Mouse (Mus musculus) fibroblast of lung, adult 2 months (primary cell): ENCODE measurements at regions not wholly inside any gene's neighbourhood (a gene's known extent, or its start where the extent isn't known, plus 50 kb on each side); places are given as distances from the start of the nearest gene placed in this dataset.
"Not testable (repeated sequence)": the region's sequence is repeated elsewhere in the genome, so short reads cannot be mapped to it uniquely, and the experiment has no call there.

Source experiments
- DNase-seq: peaks from one replicate; pipeline ENCODE4 v3.0.0-alpha.2; 2011; ENCODE audit warnings: low read depth

DNA sequence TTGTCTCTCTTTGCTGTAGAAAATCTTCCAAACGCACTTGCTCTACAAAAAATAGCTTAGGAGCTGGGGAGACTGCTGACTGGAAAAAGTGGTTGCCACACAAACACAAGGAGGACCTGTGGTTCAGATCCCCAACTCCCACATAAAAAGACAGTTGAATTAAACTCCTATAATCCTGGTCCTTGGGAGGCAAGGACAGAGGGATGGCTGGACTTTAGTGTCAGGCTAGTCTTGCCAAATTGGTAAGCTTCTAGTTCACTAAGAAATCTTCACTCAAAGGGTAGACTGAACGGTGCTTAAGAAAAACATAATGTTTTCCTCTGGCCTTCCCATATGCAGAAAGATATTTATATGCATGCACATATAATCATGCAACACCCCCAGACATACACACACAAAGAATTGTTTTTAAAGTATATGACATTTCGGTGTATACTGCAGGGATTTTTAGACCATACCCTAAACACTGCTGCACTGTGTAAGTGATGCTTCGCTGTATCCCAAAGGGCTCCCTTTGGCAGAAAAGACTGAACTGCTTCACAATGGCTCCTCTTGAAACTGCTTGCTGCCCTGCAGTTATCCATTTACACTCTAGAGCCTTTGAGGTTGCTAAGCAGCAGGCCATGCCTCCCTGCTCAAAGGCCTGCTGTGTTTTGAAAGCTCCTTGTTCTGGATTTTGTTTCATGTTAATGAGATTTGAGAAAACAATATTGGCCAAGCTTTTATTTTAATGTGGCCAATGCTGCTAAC, 1299.3 kb downstream of the Zfp704 start:
- no peak for DNase-seq

DNA sequence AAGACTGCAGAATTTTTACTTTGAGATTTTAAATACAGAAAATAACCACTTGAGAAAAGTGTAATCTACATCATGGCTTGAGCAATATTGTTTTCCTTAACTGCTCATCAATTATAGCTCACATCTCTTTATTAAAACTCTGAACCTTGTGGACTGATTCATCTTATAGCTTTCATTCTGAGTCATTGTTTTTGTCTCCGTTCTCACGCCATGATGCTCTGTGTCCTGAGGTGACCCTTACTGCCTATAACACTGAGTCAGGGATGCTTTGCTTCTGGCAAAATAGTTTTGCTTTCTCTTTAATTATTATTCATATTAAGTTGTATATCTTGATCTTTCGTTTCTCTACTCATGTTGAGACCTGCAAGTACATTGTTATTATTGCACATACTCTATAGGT, 1302.6 kb downstream of the Zfp704 start:
- peak; percentile 5 for DNase-seq

DNA sequence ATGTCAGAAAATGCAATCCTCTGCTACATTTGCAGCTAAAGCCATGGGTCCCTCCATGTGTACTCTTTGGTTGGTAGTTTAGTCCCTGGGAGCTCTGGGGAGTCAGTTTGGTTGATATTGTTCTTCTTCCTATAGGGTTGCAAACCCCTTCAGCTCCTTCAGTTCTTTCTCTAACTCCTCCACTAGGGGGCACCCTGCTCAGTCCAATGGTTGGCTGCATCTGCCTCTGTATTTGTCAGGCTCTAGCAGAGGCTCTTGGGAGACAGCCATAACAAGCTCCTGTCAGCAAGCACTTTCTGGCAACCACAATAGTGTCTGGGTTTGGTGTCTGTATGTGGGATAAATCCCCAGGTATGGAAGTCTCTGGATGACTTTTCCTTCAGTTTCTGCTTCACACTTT, 1305.1 kb downstream of the Zfp704 start:
- no peak for DNase-seq

DNA sequence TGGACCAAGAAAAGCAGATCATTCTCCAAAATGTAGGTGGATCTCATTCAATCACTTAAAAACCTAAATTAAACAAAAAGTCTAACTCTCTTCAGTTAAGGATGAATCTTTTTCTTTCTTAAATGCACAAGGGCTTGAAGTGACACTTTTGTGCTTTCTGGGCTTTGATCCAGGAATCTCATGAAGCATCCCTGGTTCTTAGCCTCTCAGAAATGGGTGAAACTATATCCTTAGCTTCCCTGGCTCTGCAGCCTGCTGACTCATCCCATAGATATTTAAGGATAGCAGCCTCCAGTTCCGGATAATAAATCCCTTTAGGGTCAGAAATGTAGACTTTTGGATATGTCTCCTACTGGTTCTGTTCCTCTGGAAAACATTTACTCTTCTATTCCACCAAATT, 1316.8 kb downstream of the Zfp704 start:
- DNase-seq: no peak

DNA sequence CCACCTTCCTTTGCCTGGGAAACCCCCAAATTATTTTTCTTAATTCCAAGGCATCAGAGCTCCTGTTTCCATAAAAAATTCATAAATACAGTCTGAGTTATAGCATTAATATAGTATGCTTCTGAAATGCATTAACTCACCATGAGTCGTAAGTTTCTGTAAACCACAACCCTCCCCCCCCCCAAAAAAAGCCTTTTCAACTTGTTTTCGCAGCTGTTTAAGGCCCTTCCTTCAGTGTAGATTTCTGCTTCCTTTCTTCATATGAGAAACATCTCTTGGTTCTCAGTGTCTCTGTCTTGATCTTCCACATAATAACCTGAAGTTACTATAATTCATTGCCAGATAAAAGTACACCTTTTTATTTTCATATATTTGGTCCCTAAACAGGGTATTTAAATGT, 1320.3 kb downstream of the Zfp704 start:
- no peak for DNase-seq

DNA sequence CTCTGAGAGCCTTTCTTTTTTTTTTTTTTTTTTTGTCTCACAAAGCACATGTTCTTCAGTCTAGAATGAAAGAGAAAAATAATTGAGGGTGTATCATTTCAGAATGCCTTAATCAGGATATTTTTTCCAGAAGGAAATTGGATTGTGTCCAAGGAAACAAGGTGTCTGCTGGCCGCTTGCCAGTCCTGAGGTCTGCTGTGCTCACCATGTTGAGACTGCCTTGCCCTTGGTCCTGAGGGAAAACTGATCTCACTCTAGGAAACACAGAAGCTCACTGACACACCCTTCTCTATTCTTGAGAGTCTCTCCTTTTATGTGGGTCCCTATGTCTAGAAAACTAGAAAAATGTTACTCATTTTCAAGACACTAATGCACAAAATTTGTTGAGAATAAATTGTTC, 1321.4 kb downstream of the Zfp704 start:
- DNase-seq: no peak

DNA sequence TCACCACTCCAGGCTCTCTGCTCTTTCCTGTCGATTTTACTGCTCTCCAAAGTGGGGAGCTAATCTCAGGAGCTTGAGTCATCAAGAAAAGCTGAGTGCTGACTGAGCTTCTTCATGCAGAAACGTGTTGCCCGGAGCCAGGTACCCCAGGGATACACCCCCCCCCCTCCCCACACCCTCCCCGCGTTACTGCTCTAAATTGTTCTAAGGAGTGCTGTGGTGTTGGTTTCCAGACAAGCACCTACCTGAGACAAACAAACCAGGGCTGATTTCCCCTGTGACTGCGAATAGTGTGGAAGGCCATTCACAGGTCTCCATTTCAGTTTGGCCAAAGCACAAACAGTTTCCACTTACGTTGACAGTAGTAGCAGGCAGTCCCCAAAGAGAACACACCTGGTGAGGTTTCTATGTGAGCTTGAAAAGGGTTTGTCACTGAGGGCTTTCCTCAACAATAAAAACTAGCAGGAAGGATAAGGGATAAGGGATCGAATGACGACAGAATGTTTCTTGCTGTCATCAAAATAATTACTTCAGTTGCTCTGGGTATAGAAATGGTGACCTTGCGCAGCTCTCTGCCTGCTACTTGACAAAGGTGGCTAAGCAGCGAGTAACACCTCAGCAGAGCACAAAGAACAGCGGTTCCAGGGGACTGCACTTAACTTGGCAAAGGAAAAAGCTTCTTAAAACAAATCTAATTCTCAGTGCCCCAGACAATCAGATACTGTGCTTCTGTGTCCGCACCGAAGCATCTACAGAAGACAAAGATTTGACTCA, 1325.0 kb downstream of the Zfp704 start:
- DNase-seq: no peak

DNA sequence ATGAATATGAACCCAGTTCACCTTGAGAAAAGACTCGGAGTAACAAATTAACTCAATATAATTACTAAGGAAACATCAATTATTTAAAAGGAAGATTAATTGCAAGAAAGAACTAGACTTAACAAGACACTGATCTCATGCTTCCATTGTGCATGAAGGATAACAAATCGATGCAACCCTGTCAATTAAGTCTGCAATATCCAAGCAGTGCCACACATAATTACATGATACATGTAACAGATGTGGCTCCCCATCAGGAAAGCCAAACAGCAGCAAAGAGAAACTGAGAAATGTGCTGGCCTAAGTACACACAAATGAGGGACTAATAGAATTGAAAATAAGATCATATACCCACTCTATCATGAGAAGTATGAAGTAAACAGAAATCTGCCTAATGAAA, 1327.5 kb downstream of the Zfp704 start:
- DNase-seq: no peak

DNA sequence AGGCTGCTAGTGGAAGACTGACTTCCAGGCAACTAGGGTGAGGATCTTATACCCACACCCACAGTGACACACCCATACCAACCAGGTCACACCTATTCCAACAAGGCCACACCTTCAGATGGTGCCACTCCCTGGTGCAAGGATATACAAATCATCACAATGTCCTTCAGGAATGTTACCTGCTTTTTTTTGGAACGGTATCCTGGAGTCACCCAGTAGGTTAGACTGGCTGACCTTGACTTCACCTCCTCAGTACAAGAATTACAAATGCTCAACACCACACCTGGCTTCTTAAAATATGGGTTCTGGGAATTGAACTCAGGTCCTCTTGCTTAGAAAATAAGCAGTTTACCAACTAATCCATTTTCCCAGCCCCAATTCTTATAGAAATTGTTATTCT, 1333.2 kb downstream of the Zfp704 start:
- DNase-seq: no peak

DNA sequence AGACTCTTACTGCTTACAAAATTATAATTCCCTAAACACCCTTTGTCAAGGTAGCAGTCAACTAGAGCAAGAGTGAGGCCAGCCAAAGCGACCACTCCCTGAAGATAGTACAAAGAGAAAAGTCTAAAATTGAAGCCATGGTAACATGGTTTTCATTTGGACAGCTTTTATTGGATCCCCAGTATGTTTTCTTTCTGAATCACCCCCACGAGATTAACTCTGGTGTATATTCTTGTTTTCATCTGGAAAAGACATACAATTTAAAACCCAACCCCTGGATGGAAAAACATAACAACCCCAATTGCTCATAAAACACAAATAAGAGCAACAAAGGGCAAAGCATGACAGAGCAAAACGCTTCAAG, 1339.0 kb downstream of the Zfp704 start:
- no peak for DNase-seq

DNA sequence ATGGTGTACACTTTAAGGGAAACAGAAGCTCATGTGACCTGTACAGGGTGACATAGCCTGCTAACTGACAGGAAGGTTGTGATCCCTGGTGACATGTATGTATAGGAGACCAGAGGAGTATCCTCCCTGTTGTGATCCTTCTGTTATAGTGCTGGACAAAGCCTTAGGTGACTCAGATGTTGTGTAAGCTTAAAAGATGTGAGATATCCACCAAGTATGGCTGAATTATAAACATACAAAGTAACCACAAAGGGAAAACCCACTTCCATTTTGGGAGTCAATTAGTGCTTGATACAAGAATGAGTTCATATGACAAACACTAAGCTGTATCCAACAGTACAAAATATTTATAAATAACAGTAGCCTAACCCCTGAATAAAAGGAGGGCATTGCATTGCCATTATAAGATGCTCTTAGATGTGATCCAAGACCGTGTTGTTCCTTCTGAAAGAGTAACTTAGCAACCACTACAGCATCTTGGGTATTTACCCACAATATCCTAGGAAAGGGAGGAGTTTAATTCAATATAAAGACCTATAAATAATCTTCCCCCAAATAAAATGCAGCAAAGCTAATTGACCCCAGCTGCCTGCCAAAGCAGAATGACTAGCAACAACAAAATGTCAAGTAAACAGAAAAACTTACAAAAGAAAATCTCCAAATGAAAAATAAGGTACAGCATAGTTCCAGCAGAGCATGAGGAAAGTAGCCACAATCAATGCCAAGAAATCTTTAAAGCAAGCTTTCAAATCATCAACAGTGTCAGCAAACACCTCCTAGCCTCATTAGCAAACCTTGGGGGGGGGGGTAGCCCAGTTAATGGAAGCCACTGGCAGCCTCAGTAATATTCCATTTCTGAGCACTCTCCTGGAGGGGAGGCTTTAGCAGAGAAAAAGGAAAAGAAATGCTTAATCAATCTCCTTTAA, 1339.6 kb downstream of the Zfp704 start:
- no peak for DNase-seq

DNA sequence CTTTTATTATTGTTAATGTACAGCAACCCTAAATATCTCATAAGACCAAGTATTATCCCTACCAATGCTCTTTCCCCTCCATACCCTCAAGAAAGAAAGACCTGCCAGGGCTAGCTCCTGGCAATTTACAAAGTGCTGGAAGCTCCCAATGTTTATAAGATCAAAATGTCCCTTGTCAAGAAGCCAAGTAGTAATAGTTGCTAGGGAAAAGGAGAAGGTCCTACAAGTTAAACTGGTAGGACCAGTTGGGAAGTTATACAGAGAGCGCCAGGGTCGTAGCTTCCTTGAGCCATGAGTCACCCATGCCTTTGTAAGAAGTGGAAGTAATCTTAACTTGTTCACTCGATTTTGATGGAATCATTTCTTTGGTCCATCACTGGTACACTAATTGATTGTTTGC, 1344.1 kb downstream of the Zfp704 start:
- no peak for DNase-seq

DNA sequence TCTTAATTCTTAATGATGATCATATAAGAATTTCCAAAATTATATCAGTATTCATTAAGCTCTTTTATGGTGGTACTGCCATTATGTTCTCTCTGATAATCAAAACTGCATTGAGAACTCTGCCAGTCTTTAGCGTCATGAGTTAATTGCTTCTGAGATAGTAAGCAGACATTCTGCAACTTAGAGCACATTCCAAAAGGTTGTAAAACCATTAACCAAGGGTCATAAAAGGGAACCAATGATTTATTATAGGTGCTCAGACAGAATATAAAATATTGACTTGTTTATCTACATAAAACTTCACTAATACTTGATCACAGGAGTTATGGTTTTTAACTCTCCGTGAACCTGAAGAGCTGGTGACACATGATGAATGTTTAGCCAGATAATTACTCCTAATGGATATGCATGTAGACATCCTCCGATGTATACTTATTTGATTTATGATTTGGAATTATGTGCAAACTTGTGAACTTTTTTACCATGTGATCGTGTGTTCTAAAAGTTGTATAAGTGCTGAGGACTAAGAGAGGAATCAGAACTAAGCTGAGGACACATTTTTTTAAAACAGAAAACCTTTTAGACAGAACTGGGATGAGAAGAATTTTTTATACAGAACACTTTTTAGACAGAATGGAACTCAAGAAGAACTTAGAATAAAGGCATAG, 1345.4 kb downstream of the Zfp704 start:
- no peak for DNase-seq

DNA sequence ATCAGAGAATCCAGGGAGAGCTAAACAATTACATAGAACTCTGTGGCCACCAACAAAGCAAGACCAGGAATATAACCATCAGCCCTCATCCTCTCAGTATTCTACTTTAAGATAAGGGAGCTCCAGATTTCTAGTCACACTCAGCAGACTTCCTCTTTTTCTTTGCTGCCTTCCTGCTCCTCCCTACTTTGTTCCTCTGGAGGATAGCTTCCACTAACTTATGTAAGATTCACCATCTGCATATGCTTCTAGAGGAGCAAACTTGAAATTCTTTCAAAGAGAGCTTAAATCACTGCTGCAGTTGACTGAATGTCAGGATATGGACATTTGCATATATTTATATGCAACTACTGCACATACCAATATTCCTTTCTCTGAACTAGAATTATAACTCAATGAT, 1352.6 kb downstream of the Zfp704 start:
- no peak for DNase-seq

DNA sequence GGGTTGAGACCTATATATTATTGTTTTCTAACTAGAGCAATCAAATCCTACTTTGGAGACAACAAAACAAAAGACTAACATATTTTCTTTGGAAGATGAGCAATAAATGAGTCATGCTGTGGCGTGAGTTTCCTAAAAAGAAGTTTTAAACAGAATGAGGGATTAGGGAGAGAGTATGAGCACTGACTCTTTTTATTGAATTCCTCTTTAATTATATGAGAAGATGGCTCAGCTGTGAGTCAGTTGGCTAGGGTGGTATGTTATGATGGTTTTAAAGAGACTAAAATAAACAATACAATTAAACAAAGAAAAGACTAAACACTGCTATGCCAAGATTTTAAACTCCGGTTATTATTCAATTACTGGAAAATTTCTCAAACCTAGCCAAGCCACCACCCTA, 1357.6 kb downstream of the Zfp704 start:
- DNase-seq: no peak

DNA sequence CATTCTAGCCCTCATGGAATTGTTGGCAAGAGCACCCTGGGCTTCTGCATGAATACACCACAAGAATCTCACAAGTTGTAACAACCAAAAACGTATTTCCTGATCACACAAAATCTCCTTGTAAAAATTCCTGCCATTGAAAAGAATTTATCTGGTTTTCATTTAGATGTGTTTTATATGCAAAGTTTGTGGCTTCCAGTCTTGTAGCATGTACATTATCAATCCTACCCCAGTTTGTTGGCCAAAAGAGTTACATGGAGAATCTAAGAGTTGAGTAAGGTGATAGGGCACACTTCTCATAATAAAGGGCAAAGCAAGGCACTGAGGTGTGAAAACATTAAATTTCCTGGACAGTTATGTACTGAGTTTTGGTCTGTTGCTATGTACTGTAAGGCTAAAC, 1361.0 kb downstream of the Zfp704 start:
- DNase-seq: no peak

DNA sequence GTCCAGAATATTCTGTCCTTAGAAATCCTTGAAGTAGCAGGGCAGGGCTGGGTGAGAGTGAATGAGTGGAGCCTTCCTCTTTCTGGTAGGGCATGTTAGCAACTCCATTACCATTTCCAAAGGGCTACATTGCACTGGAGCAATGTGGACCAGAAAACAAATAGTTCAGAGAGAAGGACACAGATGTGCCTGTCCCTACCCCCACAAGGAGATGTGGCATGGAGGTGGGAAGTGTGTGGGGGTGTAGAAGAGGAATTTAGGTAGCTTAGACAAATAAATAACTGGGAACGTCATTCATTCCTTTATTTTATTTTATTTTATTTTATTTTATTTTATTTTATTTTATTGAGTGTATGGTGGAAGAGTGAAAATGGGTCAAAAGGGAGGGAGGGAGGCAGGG, 1364.1 kb downstream of the Zfp704 start:
- not testable (repeated sequence) for DNase-seq

DNA sequence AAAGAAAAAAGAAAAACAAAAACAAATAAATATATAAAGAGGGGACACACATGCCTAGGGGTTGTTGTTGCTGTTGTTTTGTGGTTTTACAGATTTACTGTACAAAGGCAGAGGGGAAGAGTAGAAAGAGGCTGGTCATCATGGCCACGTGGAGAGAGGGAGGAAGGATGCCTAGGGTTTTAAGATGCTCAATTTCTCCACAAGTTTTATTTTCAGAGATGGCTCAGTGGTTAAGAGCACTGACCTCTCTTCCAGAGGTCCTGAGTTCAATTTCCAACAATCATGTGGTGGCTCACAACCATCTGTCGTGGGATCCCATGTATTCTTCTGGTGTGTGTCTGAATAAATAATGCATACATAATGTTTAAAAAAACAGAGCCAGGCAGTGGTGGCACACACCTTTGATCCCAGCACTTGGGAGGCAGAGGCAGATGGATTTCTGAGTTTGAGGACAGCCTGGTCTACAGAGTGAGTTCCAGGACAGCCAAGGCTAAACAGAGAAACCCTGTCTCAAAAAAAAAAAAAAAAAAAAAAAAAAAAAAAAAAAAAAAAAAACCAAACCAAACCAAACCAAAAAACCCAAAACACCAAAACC, 1364.6 kb downstream of the Zfp704 start:
- DNase-seq: not testable (repeated sequence)

DNA sequence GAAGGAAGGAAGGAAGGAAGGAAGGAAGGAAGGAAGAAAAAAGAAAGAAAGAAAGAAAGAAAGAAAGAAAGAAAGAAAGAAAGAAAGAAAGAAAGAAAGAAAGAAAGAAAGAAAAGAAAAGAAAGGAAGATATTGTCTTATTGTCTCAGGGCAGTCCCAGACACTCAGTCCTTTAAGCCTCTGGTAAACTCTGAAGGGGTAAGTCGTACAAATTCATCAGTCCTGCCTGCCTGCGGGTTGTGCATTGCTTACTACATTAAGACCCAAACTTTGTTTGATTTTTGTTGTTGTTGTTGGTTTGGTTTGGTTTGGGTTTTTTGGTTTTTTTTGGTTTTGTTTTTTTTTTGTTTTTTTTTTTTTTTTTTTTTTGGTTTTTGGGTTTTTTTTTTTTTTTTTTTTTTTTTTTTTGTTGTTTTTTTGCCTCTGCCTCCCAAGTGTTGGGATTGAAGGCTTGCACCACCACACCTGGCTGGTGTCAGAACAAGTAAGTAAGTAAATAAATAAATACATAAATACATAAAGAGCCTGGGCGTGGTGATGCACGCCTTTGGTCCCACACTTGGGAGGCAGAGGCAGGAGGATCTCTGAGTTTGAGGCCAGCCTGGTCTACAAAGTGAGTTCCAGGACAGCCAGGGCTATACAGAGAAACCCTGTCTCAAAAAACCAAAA, 1365.2 kb downstream of the Zfp704 start:
- not testable (repeated sequence) for DNase-seq

DNA sequence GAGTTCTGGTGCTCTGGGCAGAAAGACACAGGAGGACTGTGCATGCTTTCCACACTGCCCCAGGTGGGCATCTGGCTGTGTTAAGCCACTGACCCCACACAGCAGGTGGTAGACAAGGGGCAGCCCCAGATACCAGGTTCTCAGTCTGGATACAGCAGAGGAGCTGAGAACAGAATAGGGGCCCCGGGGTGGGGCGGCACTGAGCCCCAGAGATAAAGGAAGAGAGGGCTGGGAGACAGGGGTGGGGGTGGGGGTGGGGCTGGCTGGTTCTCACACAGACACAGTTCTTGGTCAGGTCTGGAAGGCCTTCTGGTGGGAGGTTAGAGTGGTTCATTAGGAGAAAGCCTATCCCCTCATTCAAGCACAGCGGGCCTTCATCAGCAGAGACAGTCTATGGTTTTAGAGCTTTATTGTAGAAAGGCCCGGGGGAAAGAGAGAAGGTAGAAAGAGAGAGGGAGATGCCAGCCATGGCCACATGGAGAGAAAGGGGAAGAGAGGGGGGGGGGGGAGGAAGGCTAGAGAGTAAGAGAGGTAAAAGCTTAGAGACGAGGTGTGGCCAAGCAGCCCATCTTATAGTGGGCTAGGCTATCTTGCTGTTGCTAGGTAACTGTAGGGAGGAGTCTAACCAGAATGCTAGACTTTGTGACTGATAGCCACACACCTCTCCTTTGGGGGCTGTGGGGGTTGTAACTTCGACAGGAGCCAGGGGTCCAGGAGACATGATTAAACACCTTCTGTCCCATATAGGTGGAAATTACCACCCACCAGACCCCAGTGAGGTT, 1403.1 kb downstream of the Zfp704 start:
- no peak for DNase-seq
